ENCODE assay signal across 11 mouse cellular contexts in genomic region chr3:87816166-87816565, GRCm38 (mm10). TPM values are rescaled to one million over a fixed set of nuclear protein-coding genes. Genes with fewer than 3 reads are reported as not detected.
DNase-seq lines count a peak whose midpoint lies in the region; ATAC-seq and TF ChIP-seq lines count a peak whose summit lies in the region.
"Had no signal": no experiment of that assay in that cellular context is flagged by ENCODE, and none has a peak within 500 bp of the region (broad histone marks: within the 10 kb centered on the region; RNA-seq: fewer than 3 reads in every experiment).

No protein-coding gene starts in this region.

- 59% methylated on average over 6 of the region's 6 CpGs for WGBS in hindbrain, embryonic 15.5 days
- WGBS in hindbrain, embryonic 10.5 days = 61% methylated on average over 6 of the region's 6 CpGs
- WGBS in midbrain, embryonic 11.5 days = 66% methylated on average over 6 of the region's 6 CpGs
- 72% methylated on average over 6 of the region's 6 CpGs for WGBS in midbrain, postnatal 0 days
- 58% methylated on average over 6 of the region's 6 CpGs for WGBS in embryonic facial prominence, embryonic 13.5 days

- TF ChIP-seq CTCF in midbrain, postnatal 0 days (IDR thresholded peaks at IDR 0.05) = no peak

- peak; percentile 27; the same call in 1 of the 2 replicates for ATAC-seq in hindbrain, embryonic 15.5 days (ENCODE audit: low FRiP score, low read depth)
- no peak; the same call in 1 of the 2 replicates for ATAC-seq in midbrain, embryonic 11.5 days (ENCODE audit: low FRiP score)
- ATAC-seq in midbrain, postnatal 0 days (ENCODE audit: low FRiP score) = no peak
- ATAC-seq in embryonic facial prominence, embryonic 13.5 days (ENCODE audit: insufficient number of reproducible peaks, insufficient read depth, low FRiP score, low TSS enrichment, low read depth) = no peak

- no peaks in the 10 kb centered on the region for H3K4me1 ChIP-seq in hindbrain, embryonic 15.5 days (replicated peaks)
- 0 out of 2 replicates have a peak, but pooled peaks cover 3% of the 10 kb centered on the region for H3K4me1 ChIP-seq in hindbrain, embryonic 10.5 days (replicated peaks)
- H3K4me1 ChIP-seq in midbrain, embryonic 11.5 days (ENCODE audit: control insufficient read depth, insufficient read depth, low read length) = no peaks in the 10 kb centered on the region
- H3K4me1 ChIP-seq in midbrain, postnatal 0 days (ENCODE audit: insufficient read depth, low read length) = peaks cover 7% of the 10 kb centered on the region; the same call in 1 of the 2 replicates
- 0 out of 2 replicates have a peak, but pooled peaks cover 8% of the 10 kb centered on the region for H3K4me1 ChIP-seq in embryonic facial prominence, embryonic 13.5 days

- no peak overlapping the region for H3K27ac ChIP-seq in hindbrain, embryonic 15.5 days (replicated peaks)
- H3K27ac ChIP-seq in hindbrain, embryonic 10.5 days = no peak overlapping the region
- H3K27ac ChIP-seq in midbrain, embryonic 11.5 days (ENCODE audit: low read depth, low read length) = no peak overlapping the region
- no peak overlapping the region for H3K27ac ChIP-seq in midbrain, postnatal 0 days (ENCODE audit: low read depth, low read length)
- H3K27ac ChIP-seq in embryonic facial prominence, embryonic 13.5 days = no peak overlapping the region
- H3K27ac ChIP-seq: lung, embryonic 15.5 days had no signal

- H3K4me2 ChIP-seq in hindbrain, embryonic 15.5 days = no peak overlapping the region
- H3K4me2 ChIP-seq in midbrain, embryonic 11.5 days = no peak overlapping the region
- H3K4me2 ChIP-seq in midbrain, postnatal 0 days (ENCODE audit: low read depth, low read length, poor library complexity, severe bottlenecking) = no peak overlapping the region
- peak overlapping the region; percentile 39 for H3K4me2 ChIP-seq in embryonic facial prominence, embryonic 13.5 days
- H3K4me2 ChIP-seq: lung, embryonic 15.5 days had no signal

- no peak overlapping the region for H3K9ac ChIP-seq in hindbrain, embryonic 15.5 days
- H3K9ac ChIP-seq in midbrain, embryonic 11.5 days (ENCODE audit: low read length) = no peak overlapping the region
- no peak overlapping the region for H3K9ac ChIP-seq in midbrain, postnatal 0 days (replicated peaks; ENCODE audit: low read length, poor library complexity, severe bottlenecking)
- no peak overlapping the region for H3K9ac ChIP-seq in embryonic facial prominence, embryonic 13.5 days
- H3K9ac ChIP-seq: lung, embryonic 15.5 days had no signal

- H3K4me3 ChIP-seq in hindbrain, embryonic 15.5 days = no peak overlapping the region
- no peak overlapping the region for H3K4me3 ChIP-seq in hindbrain, embryonic 10.5 days
- H3K4me3 ChIP-seq in midbrain, embryonic 11.5 days (ENCODE audit: low read depth, low read length) = no peak overlapping the region
- H3K4me3 ChIP-seq in midbrain, postnatal 0 days (ENCODE audit: low read depth, low read length) = no peak overlapping the region
- H3K4me3 ChIP-seq in embryonic facial prominence, embryonic 13.5 days = no peak overlapping the region; the same call in 1 of the 2 replicates
- H3K4me3 ChIP-seq: lung, embryonic 15.5 days had no signal

- DNase-seq in hindbrain, embryonic 10.5 days (ENCODE audit: low spot score) = no peak
- peak; percentile 85 for DNase-seq in midbrain, embryonic 11.5 days (ENCODE audit: low spot score, missing footprints)
- DNase-seq in midbrain, postnatal 0 days (ENCODE audit: low spot score) = no peak
- DNase-seq in kidney, postnatal 14 days = peak; percentile 29
- DNase-seq in cerebellum, adult 9-10 months = no peak

- no peaks in the 10 kb centered on the region for H3K9me3 ChIP-seq in hindbrain, embryonic 15.5 days
- H3K9me3 ChIP-seq in hindbrain, embryonic 10.5 days = no peaks in the 10 kb centered on the region
- no peaks in the 10 kb centered on the region for H3K9me3 ChIP-seq in midbrain, embryonic 11.5 days (ENCODE audit: control insufficient read depth, low read length)
- H3K9me3 ChIP-seq in midbrain, postnatal 0 days (ENCODE audit: low read length) = no peaks in the 10 kb centered on the region
- H3K9me3 ChIP-seq in embryonic facial prominence, embryonic 13.5 days = no peaks in the 10 kb centered on the region
- H3K9me3 ChIP-seq: lung, embryonic 15.5 days had no signal

- no peaks in the 10 kb centered on the region for H3K36me3 ChIP-seq in hindbrain, embryonic 15.5 days
- no peaks in the 10 kb centered on the region for H3K36me3 ChIP-seq in hindbrain, embryonic 10.5 days
- no peaks in the 10 kb centered on the region for H3K36me3 ChIP-seq in midbrain, embryonic 11.5 days (ENCODE audit: control insufficient read depth, insufficient read depth, low read length)
- no peaks in the 10 kb centered on the region for H3K36me3 ChIP-seq in midbrain, postnatal 0 days (ENCODE audit: insufficient read depth, low read length)
- H3K36me3 ChIP-seq in embryonic facial prominence, embryonic 13.5 days = no peaks in the 10 kb centered on the region
- H3K36me3 ChIP-seq: lung, embryonic 15.5 days had no signal

- H3K27me3 ChIP-seq in hindbrain, embryonic 15.5 days = peaks cover 4% of the 10 kb centered on the region
- H3K27me3 ChIP-seq in hindbrain, embryonic 10.5 days (ENCODE audit: insufficient read depth, poor library complexity, severe bottlenecking) = peaks cover 88% of the 10 kb centered on the region
- peaks cover 4% of the 10 kb centered on the region for H3K27me3 ChIP-seq in midbrain, embryonic 11.5 days (ENCODE audit: control insufficient read depth, insufficient read depth, low read length)
- peaks cover 5% of the 10 kb centered on the region for H3K27me3 ChIP-seq in midbrain, postnatal 0 days (ENCODE audit: insufficient read depth, low read length)
- H3K27me3 ChIP-seq in embryonic facial prominence, embryonic 13.5 days = peaks cover 74% of the 10 kb centered on the region

RNA-seq across cellular contexts. Expression of gene Pear1, which starts 7.9 kb away (rescaled TPM):
- polyA plus RNA-seq in hindbrain, embryonic 15.5 days (2015; fragmentation: Nextera tagmentation; extraction: Ambion mirVana) = 10.3 and 10.9 TPM in 2 replicates
- polyA plus RNA-seq in hindbrain, embryonic 10.5 days (2016; fragmentation: Nextera tagmentation; extraction: Ambion mirVana) = 19.6 and 19.9 TPM in 2 replicates
- 5.4 and 6.9 TPM in 2 replicates for polyA plus RNA-seq in midbrain, embryonic 11.5 days (2014; fragmentation: Nextera tagmentation; extraction: Ambion mirVana)
- 15.6 and 19.0 TPM in 2 replicates for total RNA-seq in midbrain, postnatal 0 days (2014; rRNA removed)
- 5.7 and 6.1 TPM in 2 replicates for polyA plus RNA-seq in midbrain, postnatal 0 days (2015; fragmentation: Nextera tagmentation; extraction: Ambion mirVana)
- 12.5 and 15.6 TPM in 2 replicates for polyA plus RNA-seq in embryonic facial prominence, embryonic 13.5 days (2015; fragmentation: Nextera tagmentation; extraction: Ambion mirVana)

RNA-seq across cellular contexts. Expression of gene Insrr, which starts 19.4 kb away (rescaled TPM):
- 0.67 and 1.2 TPM in 2 replicates for polyA plus RNA-seq in hindbrain, embryonic 15.5 days (2015; fragmentation: Nextera tagmentation; extraction: Ambion mirVana)
- 0.48 and 0.72 TPM in 2 replicates for polyA plus RNA-seq in hindbrain, embryonic 10.5 days (2016; fragmentation: Nextera tagmentation; extraction: Ambion mirVana)
- 0.51 and 0.71 TPM in 2 replicates for polyA plus RNA-seq in midbrain, embryonic 11.5 days (2014; fragmentation: Nextera tagmentation; extraction: Ambion mirVana)
- 0.16 and 0.42 TPM in 2 replicates for total RNA-seq in midbrain, postnatal 0 days (2014; rRNA removed)
- polyA plus RNA-seq in midbrain, postnatal 0 days (2015; fragmentation: Nextera tagmentation; extraction: Ambion mirVana) = 0.25 and 0.27 TPM in 2 replicates
- polyA plus RNA-seq in embryonic facial prominence, embryonic 13.5 days (2015; fragmentation: Nextera tagmentation; extraction: Ambion mirVana) = 0.78 and 0.80 TPM in 2 replicates

RNA-seq across cellular contexts. Expression of gene Ntrk1, which starts 21.2 kb away (rescaled TPM):
- 6.6 and 17.2 TPM in 2 replicates for polyA plus RNA-seq in hindbrain, embryonic 15.5 days (2015; fragmentation: Nextera tagmentation; extraction: Ambion mirVana)
- 9.0 and 23.4 TPM in 2 replicates for polyA plus RNA-seq in hindbrain, embryonic 10.5 days (2016; fragmentation: Nextera tagmentation; extraction: Ambion mirVana)
- 2.4 and 3.2 TPM in 2 replicates for polyA plus RNA-seq in midbrain, embryonic 11.5 days (2014; fragmentation: Nextera tagmentation; extraction: Ambion mirVana)
- 1.1 and 2.4 TPM in 2 replicates for total RNA-seq in midbrain, postnatal 0 days (2014; rRNA removed)
- polyA plus RNA-seq in midbrain, postnatal 0 days (2015; fragmentation: Nextera tagmentation; extraction: Ambion mirVana) = 1.7 and 1.8 TPM in 2 replicates
- polyA plus RNA-seq in embryonic facial prominence, embryonic 13.5 days (2015; fragmentation: Nextera tagmentation; extraction: Ambion mirVana) = 1.8 TPM in 2 replicates

RNA-seq across cellular contexts. Expression of gene Sh2d2a, which starts 30.4 kb away (rescaled TPM):
- polyA plus RNA-seq in hindbrain, embryonic 15.5 days (2015; fragmentation: Nextera tagmentation; extraction: Ambion mirVana) = 0.05 TPM in 1 of 2 replicates, not detected in the other
- polyA plus RNA-seq in hindbrain, embryonic 10.5 days (2016; fragmentation: Nextera tagmentation; extraction: Ambion mirVana) = 0.06 and 0.21 TPM in 2 replicates
- polyA plus RNA-seq in midbrain, embryonic 11.5 days (2014; fragmentation: Nextera tagmentation; extraction: Ambion mirVana) = not detected in 2 replicates
- not detected in 2 replicates for total RNA-seq in midbrain, postnatal 0 days (2014; rRNA removed)
- not detected in 2 replicates for polyA plus RNA-seq in midbrain, postnatal 0 days (2015; fragmentation: Nextera tagmentation; extraction: Ambion mirVana)
- polyA plus RNA-seq in embryonic facial prominence, embryonic 13.5 days (2015; fragmentation: Nextera tagmentation; extraction: Ambion mirVana) = not detected in 2 replicates
- total RNA-seq: layer of hippocampus, postnatal 25 days had no signal
- polyA plus RNA-seq: forebrain, embryonic 11.5 days; limb, embryonic 11.5 days had no signal

Comparison
In these comparisons a context has a peak if more than half of its experiments do, and no peak if none do; other contexts are left out.
1. DNase-seq: peak in midbrain, embryonic 11.5 days (single experiment) and kidney, postnatal 14 days (single experiment); none in hindbrain, embryonic 10.5 days (single experiment), midbrain, postnatal 0 days (single experiment) and cerebellum, adult 9-10 months (single experiment).